Mouse (Mus musculus): ENCODE results near the gene Arl15. TPM values are rescaled to one million over a fixed set of nuclear protein-coding genes. Genes with fewer than 3 reads are reported as not detected.

The Arl15 gene
- polyA plus RNA-seq, 1 experiment = 1.3 TPM

DNA sequence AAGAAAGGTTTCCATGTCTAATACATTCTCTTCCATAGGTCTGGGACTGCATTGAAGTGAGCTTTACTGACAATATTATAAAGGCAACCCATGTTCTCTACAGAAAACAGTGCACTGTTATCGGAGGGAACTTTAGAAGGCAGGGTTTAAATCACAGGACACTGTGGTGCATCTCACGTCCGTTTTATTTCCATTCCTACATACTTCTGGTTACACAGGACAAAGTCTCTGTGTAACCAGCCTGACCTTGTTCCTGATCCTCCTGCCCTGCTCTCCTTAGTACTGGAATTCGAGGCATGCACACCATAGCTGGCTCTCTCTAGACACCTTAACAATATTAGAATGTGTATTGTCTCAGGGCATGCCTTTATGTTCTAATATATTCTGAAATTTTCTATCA lies 368.4 kb downstream of the Arl15 start:
- H3K27ac ChIP-seq (ENCODE audit: insufficient read depth, low read length) = no peak overlapping the region
- no peak for DNase-seq (ENCODE audit: low read depth in 1 of 2, low spot score in 2 of 2)
- no peaks in the 10 kb centered on the region for H3K27me3 ChIP-seq (ENCODE audit: control insufficient read depth, insufficient read depth, low read length)
- no peaks in the 10 kb centered on the region for H3K4me1 ChIP-seq (ENCODE audit: control insufficient read depth, insufficient read depth, insufficient read length)
- 82% methylated on average over 4 of the region's 4 CpGs for WGBS
- H3K4me3 ChIP-seq (ENCODE audit: extremely low read depth, insufficient read depth, insufficient read length) = no peak overlapping the region
- no peak for TF ChIP-seq POLR2A (IDR thresholded peaks at IDR 0.05; ENCODE audit: low read depth, low read length)
- no peak for TF ChIP-seq CTCF (IDR thresholded peaks at IDR 0.05; ENCODE audit: extremely low read depth, insufficient read depth, insufficient read length, insufficient replicate concordance)
- H3K36me3 ChIP-seq (ENCODE audit: control insufficient read depth, insufficient read depth, low read length) = no peaks in the 10 kb centered on the region

DNA sequence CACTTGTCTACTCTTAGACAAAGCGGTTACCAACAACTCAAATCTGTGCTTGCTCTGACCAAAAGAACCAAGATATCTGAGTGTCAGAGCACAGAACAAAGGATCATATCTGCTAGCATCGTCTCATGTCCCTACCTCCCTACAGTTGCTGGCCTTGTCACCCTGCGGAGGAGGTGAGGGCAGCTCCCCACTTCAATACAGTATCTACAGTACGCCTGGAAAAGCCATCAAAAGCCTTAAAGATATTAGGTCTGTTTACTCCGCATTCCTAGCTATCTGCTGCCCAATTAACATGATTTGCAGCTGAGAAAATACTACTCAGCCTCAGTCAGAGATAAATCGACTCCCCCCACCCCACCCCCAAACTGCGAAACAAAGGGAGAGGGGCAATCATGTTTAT lies 371.3 kb downstream of the Arl15 start:
- DNase-seq (ENCODE audit: low read depth in 1 of 2, low spot score in 2 of 2) = no peak
- Histone ChIP-seq H3K4me1 (ENCODE audit: control insufficient read depth, insufficient read depth, insufficient read length) (no peaks in the 10 kb centered on the region), H3K36me3 (ENCODE audit: control insufficient read depth, insufficient read depth, low read length) (no peaks in the 10 kb centered on the region), H3K27ac (ENCODE audit: insufficient read depth, low read length) (no peak overlapping the region), H3K4me3 (ENCODE audit: extremely low read depth, insufficient read depth, insufficient read length) (no peak overlapping the region), H3K27me3 (ENCODE audit: control insufficient read depth, insufficient read depth, low read length) (no peaks in the 10 kb centered on the region)
- 83% methylated on average over 7 of the region's 7 CpGs for WGBS
- no peak for TF ChIP-seq POLR2A (IDR thresholded peaks at IDR 0.05; ENCODE audit: low read depth, low read length)

DNA sequence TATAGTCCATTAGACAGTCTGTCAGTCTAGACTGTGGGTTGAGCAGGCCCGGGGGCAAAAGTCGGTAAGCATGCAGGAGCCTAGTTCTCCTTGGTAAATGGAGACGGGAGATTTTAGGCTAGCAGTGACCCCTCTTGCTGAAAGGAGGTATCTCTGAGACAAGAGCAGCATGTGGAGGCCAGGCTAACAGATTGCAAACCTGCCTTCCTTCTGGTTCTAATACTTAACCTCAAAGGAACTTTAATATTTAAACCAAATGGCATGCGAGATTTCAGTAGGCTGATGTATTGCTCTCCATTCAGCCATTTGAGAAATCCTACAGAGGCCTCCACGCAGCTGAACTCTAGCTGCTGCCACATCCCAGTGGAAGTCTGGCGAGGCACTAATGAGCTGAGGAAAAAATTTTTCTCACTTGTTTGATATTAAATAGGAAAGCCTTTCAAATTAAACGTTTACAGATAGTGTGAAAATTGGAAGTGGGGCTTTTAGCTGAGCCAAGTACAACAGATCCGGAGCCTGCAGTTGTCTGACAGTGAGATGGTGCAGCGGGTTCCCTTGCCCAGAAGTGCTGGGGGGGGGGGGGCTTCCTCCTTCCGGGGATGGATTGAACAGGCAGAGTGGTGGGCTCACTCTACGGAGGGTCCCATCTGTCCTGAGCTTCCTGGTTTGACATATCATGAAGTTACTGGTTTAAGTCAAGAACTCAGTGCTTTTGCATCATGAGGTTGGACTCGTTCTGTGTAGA lies 372.3 kb downstream of the Arl15 start:
- Histone ChIP-seq H3K27ac (ENCODE audit: insufficient read depth, low read length) (no peak overlapping the region), H3K27me3 (ENCODE audit: control insufficient read depth, insufficient read depth, low read length) (no peaks in the 10 kb centered on the region), H3K4me3 (ENCODE audit: extremely low read depth, insufficient read depth, insufficient read length) (no peak overlapping the region), H3K36me3 (ENCODE audit: control insufficient read depth, insufficient read depth, low read length) (no peaks in the 10 kb centered on the region), H3K4me1 (ENCODE audit: control insufficient read depth, insufficient read depth, insufficient read length) (no peaks in the 10 kb centered on the region)
- DNase-seq (ENCODE audit: low read depth in 1 of 2, low spot score in 2 of 2) = no peak
- TF ChIP-seq POLR2A (IDR thresholded peaks at IDR 0.05; ENCODE audit: low read depth, low read length) = no peak
- WGBS = 81% methylated on average over 12 of the region's 12 CpGs

DNA sequence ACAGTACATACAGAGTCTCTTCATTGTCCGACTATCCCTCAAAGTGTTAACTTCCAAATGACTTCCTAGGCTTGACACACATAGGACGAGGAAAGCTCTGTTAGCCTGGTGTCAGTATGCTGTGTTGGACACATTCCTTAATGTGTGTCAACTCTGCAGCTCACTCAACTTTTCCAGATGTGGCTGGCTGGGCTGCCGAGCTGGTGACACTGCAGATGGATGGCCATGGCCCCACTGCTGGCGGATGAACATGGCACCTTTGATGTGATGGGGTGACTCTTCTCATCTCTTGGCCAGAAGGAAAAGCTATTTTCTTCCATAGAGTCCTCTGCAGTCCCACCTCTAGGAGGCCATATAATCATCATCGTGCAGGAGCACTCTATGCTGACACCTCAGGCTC lies 375.8 kb downstream of the Arl15 start:
- 87% methylated on average over 5 of the region's 5 CpGs for WGBS
- H3K4me1 ChIP-seq (ENCODE audit: control insufficient read depth, insufficient read depth, insufficient read length) = no peaks in the 10 kb centered on the region

DNA sequence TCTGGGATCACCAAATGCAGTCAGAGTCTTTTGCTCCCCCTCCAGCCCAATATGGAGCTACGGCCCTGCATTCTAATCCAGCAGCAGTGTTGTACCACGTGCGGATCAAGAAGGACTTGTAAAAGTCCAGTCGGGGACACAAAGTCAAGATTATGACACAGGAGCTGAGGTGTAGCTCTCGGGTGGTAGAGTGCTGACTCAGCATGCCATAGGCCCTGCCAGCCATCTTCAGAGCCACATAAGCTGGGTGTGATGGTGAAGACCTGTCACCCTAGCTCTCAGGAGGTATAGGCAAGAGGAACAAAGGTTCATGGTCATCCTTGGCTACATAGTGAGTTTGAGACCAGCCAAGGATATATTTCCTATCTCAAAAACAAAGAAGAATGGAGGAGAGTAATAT lies 377.2 kb downstream of the Arl15 start:
- DNase-seq (ENCODE audit: low read depth in 1 of 2, low spot score in 2 of 2) = no peak
- Histone ChIP-seq H3K36me3 (ENCODE audit: control insufficient read depth, insufficient read depth, low read length) (no peaks in the 10 kb centered on the region), H3K4me3 (ENCODE audit: extremely low read depth, insufficient read depth, insufficient read length) (no peak overlapping the region), H3K27ac (ENCODE audit: insufficient read depth, low read length) (no peak overlapping the region), H3K27me3 (ENCODE audit: control insufficient read depth, insufficient read depth, low read length) (no peaks in the 10 kb centered on the region), H3K4me1 (ENCODE audit: control insufficient read depth, insufficient read depth, insufficient read length) (no peaks in the 10 kb centered on the region)
- 89% methylated on average over 5 of the region's 5 CpGs for WGBS
- TF ChIP-seq POLR2A (IDR thresholded peaks at IDR 0.05; ENCODE audit: low read depth, low read length) (no peak), CTCF (IDR thresholded peaks at IDR 0.05; ENCODE audit: extremely low read depth, insufficient read depth, insufficient read length, insufficient replicate concordance) (no peak)

More for the DNA sequence above, 375.8 kb downstream of the Arl15 start:
- TF ChIP-seq CTCF (IDR thresholded peaks at IDR 0.05; ENCODE audit: extremely low read depth, insufficient read depth, insufficient read length, insufficient replicate concordance) (no peak), POLR2A (IDR thresholded peaks at IDR 0.05; ENCODE audit: low read depth, low read length) (no peak)
- Histone ChIP-seq H3K4me3 (ENCODE audit: extremely low read depth, insufficient read depth, insufficient read length) (no peak overlapping the region), H3K36me3 (ENCODE audit: control insufficient read depth, insufficient read depth, low read length) (no peaks in the 10 kb centered on the region), H3K27ac (ENCODE audit: insufficient read depth, low read length) (no peak overlapping the region), H3K27me3 (ENCODE audit: control insufficient read depth, insufficient read depth, low read length) (no peaks in the 10 kb centered on the region)
- DNase-seq (ENCODE audit: low read depth in 1 of 2, low spot score in 2 of 2) = no peak

DNA sequence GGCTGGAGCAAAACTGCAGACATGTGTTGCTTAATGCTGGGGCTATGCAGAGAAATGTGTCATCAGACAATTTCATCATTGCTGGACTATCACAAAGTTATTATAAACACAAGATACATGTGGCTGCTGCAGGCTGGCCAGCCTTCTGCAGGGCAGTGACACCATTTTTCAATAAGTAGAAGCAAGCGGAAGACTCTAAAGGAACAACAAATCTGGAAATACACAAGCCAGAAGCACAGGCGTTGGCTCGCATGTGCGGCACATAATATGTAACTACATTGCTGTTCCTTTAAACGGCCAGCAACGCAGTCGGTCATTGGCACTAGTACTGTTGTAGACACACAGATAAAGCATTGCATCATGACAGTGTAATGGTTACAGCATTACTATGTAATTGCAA lies 393.8 kb downstream of the Arl15 start:
- no peaks in the 10 kb centered on the region for H3K4me1 ChIP-seq (ENCODE audit: control insufficient read depth, insufficient read depth, insufficient read length)
- no peaks in the 10 kb centered on the region for H3K36me3 ChIP-seq (ENCODE audit: control insufficient read depth, insufficient read depth, low read length)
- no peaks in the 10 kb centered on the region for H3K27me3 ChIP-seq (ENCODE audit: control insufficient read depth, insufficient read depth, low read length)
- TF ChIP-seq POLR2A (IDR thresholded peaks at IDR 0.05; ENCODE audit: low read depth, low read length) (no peak), CTCF (IDR thresholded peaks at IDR 0.05; ENCODE audit: extremely low read depth, insufficient read depth, insufficient read length, insufficient replicate concordance) (no peak)
- DNase-seq (ENCODE audit: low read depth in 1 of 2, low spot score in 2 of 2) = no peak
- WGBS = 95% methylated on average over 7 of the region's 7 CpGs
- H3K27ac ChIP-seq (ENCODE audit: insufficient read depth, low read length) = no peak overlapping the region
- no peak overlapping the region for H3K4me3 ChIP-seq (ENCODE audit: extremely low read depth, insufficient read depth, insufficient read length)

DNA sequence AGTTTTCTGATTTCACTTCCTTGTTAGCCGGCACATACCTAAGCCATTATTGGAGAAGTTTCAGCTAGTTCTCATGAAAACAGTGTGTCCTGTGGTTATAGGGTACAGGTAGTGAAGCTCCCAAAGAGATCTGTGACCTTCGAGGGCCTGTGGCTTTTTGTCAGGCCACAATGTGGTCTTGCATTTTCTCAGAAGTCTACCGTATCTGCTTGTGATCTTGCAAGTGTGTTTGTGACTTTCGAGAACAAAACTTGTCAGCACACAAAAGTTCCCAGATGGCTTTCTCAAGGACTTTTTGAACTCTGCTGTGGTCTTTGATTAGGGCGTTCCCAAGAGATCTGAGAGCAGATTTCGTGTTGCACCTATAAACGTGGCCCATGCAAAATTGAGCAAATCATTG lies 394.5 kb downstream of the Arl15 start:
- no peaks in the 10 kb centered on the region for H3K36me3 ChIP-seq (ENCODE audit: control insufficient read depth, insufficient read depth, low read length)
- no peaks in the 10 kb centered on the region for H3K4me1 ChIP-seq (ENCODE audit: control insufficient read depth, insufficient read depth, insufficient read length)
- no peaks in the 10 kb centered on the region for H3K27me3 ChIP-seq (ENCODE audit: control insufficient read depth, insufficient read depth, low read length)
- 50% methylated on average over 7 of the region's 7 CpGs for WGBS
- no peak for TF ChIP-seq CTCF (IDR thresholded peaks at IDR 0.05; ENCODE audit: extremely low read depth, insufficient read depth, insufficient read length, insufficient replicate concordance)
- no peak for TF ChIP-seq POLR2A (IDR thresholded peaks at IDR 0.05; ENCODE audit: low read depth, low read length)
- peak; percentile 4 to 11 for DNase-seq (ENCODE audit: low read depth in 1 of 2, low spot score in 2 of 2)
- no peak overlapping the region for H3K4me3 ChIP-seq (ENCODE audit: extremely low read depth, insufficient read depth, insufficient read length)
- no peak overlapping the region for H3K27ac ChIP-seq (ENCODE audit: insufficient read depth, low read length)
